Mouse (Mus musculus) kidney, embryonic 14.5 days (tissue): ENCODE data around the gene Fbxo17. TPM values are rescaled to one million over a fixed set of nuclear protein-coding genes. Genes with fewer than 3 reads are reported as not detected.
"Not testable (repeated sequence)": the region's sequence is repeated elsewhere in the genome, so short reads cannot be mapped to it uniquely, and the experiment has no call there.

ENCODE experiments used
- ATAC-seq: fragments of 200-750 bp; cut with Nextera tagmentation; 2 replicates; pipeline ENCODE4 v1.8.0; 2017; ENCODE audit warnings: moderate number of reproducible peaks, mild to moderate bottlenecking, moderate TSS enrichment, moderate library complexity; ENCODE audit not compliant: low FRiP score, low TSS enrichment
- H3K27ac ChIP-seq: fragments of 300-500 bp; sonication (generic); 2 replicates; pipeline ENCODE4 v1.5.1; 2014; ENCODE audit warnings: low read depth, mild to moderate bottlenecking, low read length, moderate library complexity, mixed read lengths
- H3K27me3 ChIP-seq: fragments of 300-500 bp; sonication (generic); 2 replicates; pipeline ENCODE4 v1.6.1; 2014; ENCODE audit warnings: mild to moderate bottlenecking, low read length; ENCODE audit not compliant: control insufficient read depth, insufficient read depth
- H3K36me3 ChIP-seq: fragments of 300-500 bp; sonication (generic); 2 replicates; pipeline ENCODE4 v1.6.1; 2014; ENCODE audit warnings: low read length, mixed read lengths; ENCODE audit not compliant: control insufficient read depth, insufficient read depth
- H3K4me1 ChIP-seq: fragments of 300-500 bp; sonication (generic); 2 replicates; pipeline ENCODE4 v1.6.1; 2014; ENCODE audit warnings: low read length, mixed read lengths; ENCODE audit not compliant: control insufficient read depth, insufficient read depth
- H3K4me2 ChIP-seq: fragments of 300-500 bp; sonication (generic); replicated peaks from 2 replicates; pipeline ENCODE4 v1.6.1; 2014; ENCODE audit warnings: low read depth, mild to moderate bottlenecking, low read length
- H3K4me3 ChIP-seq: fragments of 300-500 bp; sonication (generic); 2 replicates; pipeline ENCODE4 v1.5.1; 2014; ENCODE audit warnings: mild to moderate bottlenecking, low read length
- H3K9ac ChIP-seq: fragments of 300-500 bp; sonication (generic); 2 replicates; pipeline ENCODE4 v1.6.1; 2014; ENCODE audit warnings: low read depth, mild to moderate bottlenecking, low read length, moderate library complexity
- H3K9me3 ChIP-seq: fragments of 300-500 bp; sonication (generic); 2 replicates; pipeline ENCODE4 v1.6.1; 2016; ENCODE audit warnings: low read length; ENCODE audit not compliant: control insufficient read depth
- WGBS: fragments of 180-500 bp; shearing (Covaris S2); extraction: QIAGEN DNeasy Blood & Tissue Kit; methylation state at CpG from one replicate; pipeline ENCODE4 v1.1.7; 2014; 5-methylcytosine and 5-hydroxymethylcytosine counted together
- polyA plus RNA-seq: library from polyadenylated mRNA; unstranded; fragments of >200 nt; fragmentation: Nextera tagmentation; extraction: Ambion mirVana; gene quantifications from 2 replicates; pipeline ENCODE4 v1.2.1, GENCODE M21; 2014

The Fbxo17 gene
- polyA plus RNA-seq, 1 experiment from 2014 or later, result 7.2 TPM

DNA sequence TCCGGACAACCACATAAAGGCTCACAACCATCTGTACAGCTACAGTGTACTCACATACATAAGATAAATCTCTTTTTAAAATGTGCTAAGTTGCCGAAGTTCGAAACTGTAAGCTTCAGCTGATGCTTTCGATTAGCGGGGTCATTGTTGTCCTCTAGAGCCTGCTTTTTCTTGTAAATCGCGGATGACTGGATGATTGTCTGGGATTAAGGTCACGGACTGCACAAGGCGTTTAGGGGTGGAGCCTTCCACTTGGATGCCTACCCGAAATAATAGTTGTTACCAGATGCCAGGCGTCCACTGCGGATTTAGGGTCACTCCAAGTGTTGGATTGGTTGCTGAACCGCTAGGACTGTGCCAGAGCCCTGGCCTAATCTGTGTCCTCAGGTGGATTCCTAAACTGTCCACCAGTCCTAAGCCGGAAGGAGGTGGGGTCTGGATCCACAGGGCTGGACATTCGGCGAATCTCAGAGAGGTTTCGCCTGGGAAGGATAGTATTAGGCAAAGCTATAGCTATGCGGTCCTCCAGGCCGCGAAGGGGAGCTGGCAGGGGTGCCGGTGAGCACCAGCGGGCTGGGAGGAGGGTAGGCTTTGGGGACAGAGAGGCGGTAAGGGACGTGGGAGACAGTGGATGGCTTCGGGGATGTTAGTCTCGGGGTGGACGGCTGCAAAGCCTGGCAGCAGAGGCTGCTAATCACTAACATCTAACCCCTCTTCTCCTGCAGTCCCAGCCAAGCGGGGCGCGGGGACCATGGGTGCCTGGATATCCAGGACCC lies 23.9 kb upstream of the Fbxo17 start, which contains the start of gene Fbxo27:
TSS of gene Fbxo27 (plus strand) at position 305 of the 776 bp plus-strand sequence.
- H3K4me2 ChIP-seq, result peak within 1 kb of the TSS; percentile 82
- H3K9me3 ChIP-seq, result no peaks in the 10 kb centered on the region
- H3K4me1 ChIP-seq, result no peaks in the 10 kb centered on the region; the same call in 1 of the 2 replicates
- H3K27me3 ChIP-seq, result no peaks in the 10 kb centered on the region
- 0 out of 2 replicates have a peak within 1 kb of the TSS, but pooled peaks have one; percentile 4 for H3K27ac ChIP-seq
- H3K36me3 ChIP-seq, result no peaks in the 10 kb centered on the region
- H3K4me3 ChIP-seq, result peak within 1 kb of the TSS; percentile 55
- 41% methylated on average over 27 of the region's 30 CpGs for WGBS
- ATAC-seq, result peak; percentile 29; the same call in 1 of the 2 replicates
- peak within 1 kb of the TSS; percentile 47 for H3K9ac ChIP-seq

DNA sequence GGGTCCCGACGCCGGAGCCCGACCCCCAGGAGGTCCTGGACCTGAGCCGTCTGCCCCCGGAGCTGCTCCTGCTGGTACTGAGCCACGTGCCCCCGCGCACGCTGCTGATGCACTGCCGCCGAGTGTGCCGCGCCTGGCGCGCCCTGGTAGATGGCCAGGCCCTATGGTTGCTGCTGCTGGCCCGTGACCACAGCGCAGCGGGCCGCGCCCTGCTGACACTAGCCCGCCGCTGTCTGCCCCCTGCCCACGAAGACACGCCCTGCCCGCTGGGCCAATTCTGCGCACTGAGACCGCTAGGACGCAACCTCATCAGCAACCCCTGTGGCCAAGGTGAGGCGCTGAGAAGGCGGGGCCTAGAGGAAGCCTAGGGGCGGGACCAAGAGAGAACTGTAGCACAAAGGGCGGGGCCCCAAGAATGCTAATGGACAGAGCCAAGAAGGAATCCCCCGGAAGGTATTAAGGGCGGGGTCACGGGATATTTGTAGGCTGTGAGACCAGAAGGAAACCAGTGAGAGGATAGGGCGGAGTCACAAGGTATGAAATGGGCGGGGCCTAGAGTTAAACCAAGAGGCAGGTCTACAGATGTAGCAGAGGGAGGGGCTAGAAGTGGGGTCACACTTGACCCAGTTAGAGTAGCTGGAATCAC lies 23.2 kb upstream of the Fbxo17 start:
- no peaks in the 10 kb centered on the region for H3K9me3 ChIP-seq
- H3K4me2 ChIP-seq, result peak overlapping the region; percentile 82
- peak; percentile 86 for ATAC-seq
- peak overlapping the region; percentile 55 for H3K4me3 ChIP-seq
- H3K9ac ChIP-seq, result peak overlapping the region; percentile 47
- WGBS, result 3% methylated on average over 36 of the region's 38 CpGs
- H3K27ac ChIP-seq, result 0 out of 2 replicates have a peak overlapping the region, but pooled peaks have one; percentile 4
- no peaks in the 10 kb centered on the region; the same call in 1 of the 2 replicates for H3K4me1 ChIP-seq
- H3K27me3 ChIP-seq, result no peaks in the 10 kb centered on the region
- no peaks in the 10 kb centered on the region for H3K36me3 ChIP-seq

DNA sequence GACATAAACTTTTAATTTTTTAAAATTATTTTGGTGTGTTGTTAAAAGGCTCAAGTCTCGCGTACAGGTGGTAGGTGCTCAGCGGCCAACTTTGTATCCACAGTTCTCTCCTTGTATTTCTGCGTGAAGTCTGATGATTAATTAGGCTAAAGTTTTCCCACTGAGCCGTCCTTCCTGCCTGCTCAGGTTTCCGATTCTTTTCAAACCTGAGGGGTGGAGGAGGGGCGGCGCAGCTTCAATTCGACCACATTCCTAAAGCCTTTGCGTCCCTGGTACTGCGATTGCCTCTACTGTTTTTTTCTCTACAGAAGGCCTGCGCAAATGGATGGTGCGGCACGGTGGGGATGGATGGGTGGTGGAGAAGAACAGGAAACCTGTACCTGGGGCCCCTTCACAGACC lies 22.2 kb upstream of the Fbxo17 start:
- no peaks in the 10 kb centered on the region for H3K9me3 ChIP-seq
- ATAC-seq, result no peak
- no peaks in the 10 kb centered on the region for H3K27me3 ChIP-seq
- peak overlapping the region; percentile 34 for H3K4me2 ChIP-seq
- no peak overlapping the region for H3K27ac ChIP-seq
- no peaks in the 10 kb centered on the region for H3K36me3 ChIP-seq
- 6% methylated on average over 14 of the region's 14 CpGs for WGBS
- no peak overlapping the region for H3K9ac ChIP-seq
- H3K4me3 ChIP-seq, result peak overlapping the region; percentile 4; the same call in 1 of the 2 replicates
- H3K4me1 ChIP-seq, result no peaks in the 10 kb centered on the region; the same call in 1 of the 2 replicates

DNA sequence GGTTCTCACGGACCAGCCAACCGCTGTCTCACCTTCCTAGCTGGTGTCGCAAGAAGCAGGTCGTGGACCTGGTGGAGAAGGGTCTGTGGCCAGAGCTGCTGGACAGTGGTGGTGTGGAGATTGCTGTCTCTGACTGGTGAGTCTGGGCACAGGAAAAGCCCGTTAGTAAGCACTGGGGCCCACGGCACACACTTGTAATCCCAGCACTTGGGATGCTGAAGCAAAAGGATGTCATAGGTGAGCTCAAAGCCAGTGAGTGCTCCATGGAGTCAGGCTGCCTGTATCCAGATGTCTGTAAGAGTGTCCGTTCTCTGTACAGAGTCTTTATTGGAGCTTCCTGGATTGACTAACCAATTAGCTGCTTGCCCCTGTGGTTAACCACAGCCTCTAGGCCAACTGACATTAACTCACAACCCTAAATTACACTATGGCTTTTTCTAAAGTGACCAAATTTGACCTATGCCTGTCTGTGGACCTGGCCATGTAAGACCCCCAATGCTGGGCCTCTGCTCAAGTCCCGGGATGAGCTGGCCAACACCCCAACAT lies 21.6 kb upstream of the Fbxo17 start:
- H3K27me3 ChIP-seq, result no peaks in the 10 kb centered on the region
- no peak for ATAC-seq
- no peaks in the 10 kb centered on the region for H3K36me3 ChIP-seq
- no peak overlapping the region for H3K4me2 ChIP-seq
- no peaks in the 10 kb centered on the region for H3K9me3 ChIP-seq
- H3K27ac ChIP-seq, result no peak overlapping the region
- 61% methylated on average over 8 of the region's 8 CpGs for WGBS
- H3K4me1 ChIP-seq, result no peaks in the 10 kb centered on the region; the same call in 1 of the 2 replicates
- no peak overlapping the region for H3K4me3 ChIP-seq
- no peak overlapping the region for H3K9ac ChIP-seq

DNA sequence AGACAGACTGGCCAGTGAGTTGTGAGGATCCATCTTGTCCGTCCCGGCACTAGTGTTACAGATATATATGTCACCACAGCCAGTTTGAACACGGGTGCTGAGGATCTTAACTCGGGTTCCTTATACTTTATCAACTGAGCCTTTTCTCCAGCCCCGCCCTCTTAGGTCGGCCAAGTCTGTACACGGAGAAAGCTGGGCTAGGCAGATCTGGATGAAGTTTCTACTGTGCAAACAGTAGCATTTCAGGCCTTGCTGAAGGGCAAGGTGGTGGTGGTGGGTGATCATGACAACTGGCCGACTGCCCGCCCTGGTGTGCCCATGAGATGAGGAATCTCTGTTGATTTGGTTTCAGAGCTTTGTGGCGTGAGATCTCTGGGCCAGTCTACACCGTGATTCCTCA lies 19.3 kb upstream of the Fbxo17 start:
- H3K36me3 ChIP-seq, result no peaks in the 10 kb centered on the region
- no peaks in the 10 kb centered on the region for H3K27me3 ChIP-seq
- no peak overlapping the region for H3K4me2 ChIP-seq
- 0 out of 2 replicates have a peak, but pooled peaks cover 4% of the 10 kb centered on the region for H3K9me3 ChIP-seq
- 96% methylated on average over 11 of the region's 11 CpGs for WGBS
- no peak overlapping the region for H3K27ac ChIP-seq
- H3K4me1 ChIP-seq, result no peaks in the 10 kb centered on the region; the same call in 1 of the 2 replicates
- no peak overlapping the region for H3K4me3 ChIP-seq
- ATAC-seq, result no peak
- no peak overlapping the region for H3K9ac ChIP-seq

DNA sequence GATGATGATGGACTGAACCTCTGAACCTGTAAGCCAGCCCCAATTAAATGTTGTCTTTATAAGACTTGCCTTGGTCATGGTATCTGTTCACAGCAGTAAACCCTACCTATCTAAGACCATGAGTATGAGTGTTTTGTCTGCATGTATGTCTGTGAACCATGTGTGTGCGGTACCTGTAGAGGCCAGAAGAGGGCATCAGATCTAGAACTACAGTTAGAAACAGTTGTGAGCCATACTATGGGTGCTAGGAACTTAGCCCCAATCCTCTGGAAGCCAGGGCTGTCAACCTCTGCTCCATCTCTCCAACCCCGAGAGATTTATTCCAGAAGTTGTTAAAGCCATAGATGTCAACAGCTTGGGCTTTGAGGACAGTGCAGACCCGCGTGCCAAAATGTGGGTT lies 16.3 kb upstream of the Fbxo17 start:
- ATAC-seq, result no peak
- WGBS, result 98% methylated on average over 4 of the region's 4 CpGs
- 0 out of 2 replicates have a peak, but pooled peaks cover 4% of the 10 kb centered on the region for H3K9me3 ChIP-seq

DNA sequence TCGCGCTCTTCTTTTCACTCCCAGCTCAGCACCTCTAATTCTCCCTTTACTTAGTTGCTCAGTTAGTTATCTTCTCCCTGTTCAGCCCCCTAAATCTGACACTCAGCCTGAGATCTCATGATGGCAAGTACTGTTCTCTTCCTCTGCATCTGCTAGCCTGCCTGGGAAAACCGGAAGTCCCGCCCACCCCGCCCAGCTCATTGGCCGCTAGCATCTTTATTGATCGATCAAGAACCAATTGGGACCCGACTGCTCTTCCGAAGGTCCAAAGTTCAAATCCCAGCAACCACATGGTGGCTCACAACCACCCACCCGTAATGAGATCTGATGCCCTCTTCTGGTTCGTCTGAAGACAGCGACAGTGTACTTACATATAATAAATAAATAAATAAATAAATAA lies 15.3 kb upstream of the Fbxo17 start:
- not testable (repeated sequence) for H3K4me3 ChIP-seq, H3K36me3 ChIP-seq, H3K4me1 ChIP-seq, H3K9ac ChIP-seq, H3K27me3 ChIP-seq, H3K27ac ChIP-seq, H3K4me2 ChIP-seq, H3K9me3 ChIP-seq, ATAC-seq
- WGBS, result 96% methylated on average over 12 of the region's 12 CpGs

More for the DNA sequence above, 16.3 kb upstream of the Fbxo17 start:
- no peak overlapping the region for H3K4me3 ChIP-seq
- no peaks in the 10 kb centered on the region for H3K4me1 ChIP-seq
- H3K9ac ChIP-seq, result no peak overlapping the region
- no peak overlapping the region for H3K27ac ChIP-seq
- no peaks in the 10 kb centered on the region for H3K36me3 ChIP-seq
- no peaks in the 10 kb centered on the region for H3K27me3 ChIP-seq
- no peak overlapping the region for H3K4me2 ChIP-seq

DNA sequence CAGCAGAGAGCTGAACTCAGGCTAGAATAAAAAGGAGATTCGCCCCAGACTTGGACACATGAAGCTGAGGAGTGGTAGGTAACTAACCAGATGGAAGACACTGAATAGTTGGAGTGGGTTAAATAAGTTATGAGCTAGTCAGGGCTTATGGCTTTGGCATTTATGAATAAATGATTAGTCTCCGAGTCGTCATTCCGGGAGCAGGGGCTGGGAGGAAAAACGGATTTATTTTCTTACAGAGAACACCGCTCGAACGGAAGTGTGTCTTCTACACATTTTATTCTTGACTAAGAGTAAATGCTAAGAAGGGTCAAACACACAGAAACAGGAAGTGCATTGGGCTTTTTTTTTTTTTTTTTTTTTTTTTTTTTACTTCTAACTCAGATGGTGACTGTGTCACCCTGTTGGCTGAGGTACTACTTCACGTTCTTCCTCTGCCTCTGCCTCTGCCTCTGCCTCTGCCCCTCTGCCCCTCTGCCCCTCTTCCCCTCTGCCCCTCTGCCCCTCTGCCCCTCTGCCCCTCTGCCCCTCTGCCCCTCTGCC lies 13.9 kb upstream of the Fbxo17 start:
- Histone ChIP-seq H3K9ac (no peak overlapping the region), H3K4me1 (no peaks in the 10 kb centered on the region), H3K27me3 (no peaks in the 10 kb centered on the region), H3K4me2 (no peak overlapping the region), H3K9me3 (0 out of 2 replicates have a peak, but pooled peaks cover 4% of the 10 kb centered on the region), H3K36me3 (no peaks in the 10 kb centered on the region), H3K4me3 (no peak overlapping the region), H3K27ac (no peak overlapping the region)
- 70% methylated on average over 9 of the region's 9 CpGs for WGBS
- no peak for ATAC-seq
